Mouse (Mus musculus) lung, postnatal 0 days (tissue): ENCODE data around the gene Acsf3. TPM values are rescaled to one million over a fixed set of nuclear protein-coding genes. Genes with fewer than 3 reads are reported as not detected.

Experiments used
- ATAC-seq: fragments of 200-750 bp; cut with Nextera tagmentation; 2 replicates; pipeline ENCODE4 v1.8.0; 2017; ENCODE audit warnings: moderate library complexity
- DNase-seq: peaks from one replicate; pipeline ENCODE4 v3.0.0-alpha.2; 2016; ENCODE audit warnings: low spot score
- H3K27ac ChIP-seq: fragments of 300-500 bp; sonication (generic); 2 replicates; pipeline ENCODE4 v1.5.1; 2014; ENCODE audit warnings: antibody characterized with exemption, mild to moderate bottlenecking, low read length, mixed read lengths
- H3K27me3 ChIP-seq: fragments of 300-500 bp; sonication (generic); replicated peaks from 2 replicates; pipeline ENCODE4 v1.6.1; 2014; ENCODE audit warnings: low read length, mixed read lengths; ENCODE audit not compliant: insufficient read depth
- H3K36me3 ChIP-seq: fragments of 300-500 bp; sonication (generic); 2 replicates; pipeline ENCODE4 v1.6.1; 2014; ENCODE audit warnings: low read length, mixed read lengths; ENCODE audit not compliant: insufficient read depth
- H3K4me1 ChIP-seq: fragments of 300-500 bp; sonication (generic); 2 replicates; pipeline ENCODE4 v1.6.1; 2014; ENCODE audit warnings: antibody characterized with exemption, low read depth, low read length, mixed read lengths; ENCODE audit not compliant: insufficient read depth
- H3K4me2 ChIP-seq: fragments of 300-500 bp; sonication (generic); replicated peaks from 2 replicates; pipeline ENCODE4 v1.6.1; 2014; ENCODE audit warnings: low read depth, mild to moderate bottlenecking, low read length, moderate library complexity, mixed read lengths
- H3K4me3 ChIP-seq: fragments of 300-500 bp; sonication (generic); 2 replicates; pipeline ENCODE4 v1.5.1; 2014; ENCODE audit warnings: low read depth, low read length
- H3K9ac ChIP-seq: fragments of 300-500 bp; sonication (generic); replicated peaks from 2 replicates; pipeline ENCODE4 v1.6.1; 2014; ENCODE audit warnings: low read depth, mild to moderate bottlenecking
- H3K9me3 ChIP-seq: fragments of 300-500 bp; sonication (generic); 2 replicates; pipeline ENCODE4 v1.6.1; 2016; ENCODE audit warnings: low read length, mixed read lengths
- CTCF ChIP-seq: IDR thresholded peaks from 2 replicates; pipeline ENCODE4 v1.5.1; 2016; ENCODE audit warnings: antibody characterized with exemption, mild to moderate bottlenecking
- EP300 ChIP-seq: IDR thresholded peaks from 2 replicates; pipeline ENCODE4 v1.6.1; 2016; ENCODE audit warnings: antibody characterized with exemption, mild to moderate bottlenecking, control low read depth
- WGBS: fragments of 180-500 bp; shearing (Covaris S2); extraction: QIAGEN DNeasy Blood & Tissue Kit; methylation state at CpG from one replicate; pipeline ENCODE4 v1.1.7; 2014; 5-methylcytosine and 5-hydroxymethylcytosine counted together
- polyA plus RNA-seq: library from polyadenylated mRNA; unstranded; fragments of >200 nt; fragmentation: Nextera tagmentation; extraction: Ambion mirVana; gene quantifications from 2 replicates; pipeline ENCODE4 v1.2.1, GENCODE M21; 2015

The Acsf3 gene
- polyA plus RNA-seq, 1 experiment from 2014 or later, result 10.9 TPM

DNA sequence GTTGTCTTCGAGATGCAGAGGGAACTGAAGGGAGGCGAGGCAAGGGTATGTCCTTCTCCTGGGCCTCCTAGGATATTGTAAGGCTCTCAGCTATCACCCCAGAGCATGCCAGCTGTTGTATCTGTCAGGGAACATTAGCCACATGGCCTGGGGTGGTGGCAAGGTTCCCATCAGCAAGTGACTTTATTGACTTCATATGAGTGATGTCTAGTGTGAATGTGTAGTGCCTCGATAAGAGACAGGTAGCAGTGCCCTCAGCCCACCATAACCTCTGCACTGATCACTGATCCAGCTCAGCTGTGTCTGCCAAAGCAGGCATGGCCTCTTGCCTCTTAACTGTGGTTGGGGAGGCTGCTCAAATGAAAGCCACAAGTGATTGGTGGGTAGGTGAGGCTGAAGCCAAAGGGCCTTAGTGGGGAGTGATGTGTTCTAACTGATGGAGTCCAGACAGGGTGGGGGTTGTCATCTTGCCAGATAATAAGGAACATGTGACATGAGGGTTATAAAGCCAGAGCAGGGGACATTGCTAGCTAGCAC is 3.5 kb downstream of the Acsf3 start:
- peaks cover 7% of the 10 kb centered on the region; the same call in 1 of the 2 replicates for H3K4me1 ChIP-seq
- DNase-seq (no peak), ATAC-seq (no peak)
- 84% methylated on average over 3 of the region's 3 CpGs for WGBS
- H3K9me3 ChIP-seq, result no peaks in the 10 kb centered on the region
- no peak overlapping the region for H3K4me3 ChIP-seq
- H3K27ac ChIP-seq, result no peak overlapping the region
- no peak overlapping the region for H3K9ac ChIP-seq
- TF ChIP-seq EP300 (no peak), CTCF (no peak)
- H3K36me3 ChIP-seq, result 0 out of 2 replicates have a peak, but pooled peaks cover 7% of the 10 kb centered on the region
- H3K27me3 ChIP-seq, result no peaks in the 10 kb centered on the region
- no peak overlapping the region for H3K4me2 ChIP-seq

DNA sequence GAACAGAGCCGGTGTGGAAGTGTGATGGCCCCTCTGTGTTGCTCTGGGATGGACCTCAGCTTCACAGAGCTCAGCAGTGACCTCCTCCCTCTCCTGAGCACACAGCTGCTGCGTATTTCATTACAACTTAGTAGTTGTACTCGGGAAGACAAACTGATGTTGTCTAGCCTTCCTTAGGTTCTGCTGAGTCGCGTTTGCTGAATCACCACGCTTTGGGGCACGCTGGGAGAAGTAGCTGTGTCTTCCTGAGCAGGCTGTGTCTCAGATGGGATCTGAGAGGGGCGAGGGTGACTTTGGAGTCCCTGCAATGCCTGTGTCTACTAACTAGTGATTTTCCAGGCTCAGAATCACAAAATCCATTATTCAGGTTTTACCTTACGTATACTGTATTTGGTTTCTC is 4.0 kb downstream of the Acsf3 start:
- Histone ChIP-seq H3K4me1 (peaks cover 7% of the 10 kb centered on the region; the same call in 1 of the 2 replicates), H3K36me3 (0 out of 2 replicates have a peak, but pooled peaks cover 7% of the 10 kb centered on the region), H3K9ac (no peak overlapping the region), H3K27ac (no peak overlapping the region), H3K4me2 (no peak overlapping the region), H3K27me3 (no peaks in the 10 kb centered on the region), H3K9me3 (no peaks in the 10 kb centered on the region), H3K4me3 (no peak overlapping the region)
- TF ChIP-seq CTCF (no peak), EP300 (no peak)
- 70% methylated on average over 9 of the region's 9 CpGs for WGBS
- ATAC-seq (no peak), DNase-seq (no peak)

DNA sequence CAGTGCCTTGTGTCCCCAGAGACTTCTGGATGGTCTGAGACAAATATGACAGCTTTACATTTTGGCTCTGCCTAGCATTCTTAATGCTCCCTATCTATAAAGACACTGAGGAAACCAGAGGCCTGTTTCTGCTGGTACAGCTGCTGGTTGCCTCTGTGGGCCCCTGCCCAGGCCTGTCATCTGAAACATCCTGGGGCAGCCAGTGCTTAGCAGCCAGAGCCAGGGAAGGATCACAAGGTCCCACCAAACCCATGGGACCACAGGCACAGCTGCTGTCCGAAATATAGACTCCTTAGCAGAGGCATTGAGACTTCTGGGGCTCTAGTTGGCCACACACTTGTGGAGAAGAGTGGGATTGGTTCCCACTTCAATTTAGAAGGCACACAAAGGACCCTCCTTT is 9.5 kb downstream of the Acsf3 start:
- DNase-seq, result no peak
- no peak overlapping the region for H3K9ac ChIP-seq
- H3K9me3 ChIP-seq, result no peaks in the 10 kb centered on the region
- no peak overlapping the region for H3K4me3 ChIP-seq
- no peaks in the 10 kb centered on the region for H3K4me1 ChIP-seq
- no peak for TF ChIP-seq CTCF
- no peak for TF ChIP-seq EP300
- no peak overlapping the region for H3K27ac ChIP-seq
- WGBS, result 84% methylated on average over 1 of the region's 1 CpGs
- peaks cover 19% of the 10 kb centered on the region; the same call in 1 of the 2 replicates for H3K36me3 ChIP-seq
- no peaks in the 10 kb centered on the region for H3K27me3 ChIP-seq
- no peak for ATAC-seq
- no peak overlapping the region for H3K4me2 ChIP-seq

DNA sequence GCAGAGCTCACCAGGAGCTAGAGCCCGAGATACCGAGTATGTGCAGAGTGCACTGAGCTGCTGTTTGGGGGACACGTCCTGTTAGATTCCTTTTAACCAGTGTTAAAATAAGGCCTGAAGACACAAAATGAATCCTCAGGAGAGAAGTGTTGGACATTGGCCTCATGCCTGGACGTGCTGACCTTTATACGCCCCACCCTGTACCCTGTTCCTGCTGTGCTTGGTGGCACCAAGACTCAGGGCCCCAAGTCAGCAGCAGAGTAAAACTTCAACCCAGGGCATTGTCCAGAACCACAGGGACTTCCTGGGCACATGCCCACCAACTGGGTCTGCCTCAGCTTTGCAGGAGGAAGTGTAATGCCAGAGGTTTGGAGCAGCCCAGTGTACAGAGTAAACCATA is 14.5 kb downstream of the Acsf3 start:
- DNase-seq, result no peak
- 90% methylated on average over 5 of the region's 5 CpGs for WGBS
- no peak overlapping the region for H3K4me2 ChIP-seq
- H3K9ac ChIP-seq, result no peak overlapping the region
- no peaks in the 10 kb centered on the region for H3K9me3 ChIP-seq
- H3K4me1 ChIP-seq, result no peaks in the 10 kb centered on the region
- peaks cover 11% of the 10 kb centered on the region; the same call in 1 of the 2 replicates for H3K36me3 ChIP-seq
- no peak for TF ChIP-seq CTCF
- TF ChIP-seq EP300, result no peak
- no peak for ATAC-seq
- H3K27me3 ChIP-seq, result no peaks in the 10 kb centered on the region
- no peak overlapping the region for H3K27ac ChIP-seq
- H3K4me3 ChIP-seq, result no peak overlapping the region

DNA sequence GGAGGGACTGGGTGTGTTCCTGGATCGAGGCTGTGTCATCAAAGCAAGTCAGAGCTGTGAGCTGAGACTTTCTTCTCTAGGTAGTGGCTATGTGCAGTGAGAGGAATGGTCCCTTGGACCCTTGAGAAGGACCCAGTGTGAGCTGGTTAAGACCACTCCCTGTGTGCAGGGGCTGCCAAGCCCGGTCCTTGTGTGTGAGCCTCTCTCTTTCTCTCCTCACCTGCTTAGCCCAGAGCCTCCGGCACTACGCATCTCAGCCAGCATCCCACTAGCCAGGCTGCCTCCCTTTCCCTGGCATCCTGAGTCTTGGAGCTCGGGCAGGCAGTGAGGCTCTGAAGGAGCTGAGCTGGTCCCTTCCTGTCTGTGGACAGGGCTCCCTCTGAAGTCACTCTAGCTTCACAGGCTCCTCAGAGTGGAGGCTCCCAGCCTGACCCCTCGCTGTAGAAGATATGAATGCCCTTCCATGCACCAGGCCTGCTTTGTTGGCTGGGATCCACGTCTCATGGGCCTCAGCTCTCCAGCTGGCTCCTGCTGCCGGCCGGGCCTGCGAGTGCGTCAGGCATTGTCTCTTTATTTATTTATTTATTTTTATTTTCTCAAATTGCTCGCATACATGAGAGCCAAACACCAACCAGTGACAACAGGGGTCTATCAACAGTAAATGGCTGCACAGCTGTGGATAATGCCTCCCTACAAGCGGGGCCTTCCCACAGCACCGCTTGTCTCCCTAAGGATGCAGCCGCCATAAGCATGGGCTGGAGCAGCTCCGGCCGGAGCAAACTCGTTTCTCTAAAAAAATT is 18.3 kb downstream of the Acsf3 start:
- H3K27me3 ChIP-seq, result no peaks in the 10 kb centered on the region
- no peak overlapping the region for H3K4me3 ChIP-seq
- DNase-seq, result peak; percentile 81
- H3K4me2 ChIP-seq, result no peak overlapping the region
- no peak overlapping the region for H3K27ac ChIP-seq
- H3K4me1 ChIP-seq, result no peaks in the 10 kb centered on the region
- TF ChIP-seq EP300, result no peak
- peak; percentile 44 for TF ChIP-seq CTCF
- no peaks in the 10 kb centered on the region for H3K9me3 ChIP-seq
- H3K36me3 ChIP-seq, result no peaks in the 10 kb centered on the region
- peak; percentile 94 for ATAC-seq
- WGBS, result 59% methylated on average over 18 of the region's 18 CpGs
- H3K9ac ChIP-seq, result no peak overlapping the region

DNA sequence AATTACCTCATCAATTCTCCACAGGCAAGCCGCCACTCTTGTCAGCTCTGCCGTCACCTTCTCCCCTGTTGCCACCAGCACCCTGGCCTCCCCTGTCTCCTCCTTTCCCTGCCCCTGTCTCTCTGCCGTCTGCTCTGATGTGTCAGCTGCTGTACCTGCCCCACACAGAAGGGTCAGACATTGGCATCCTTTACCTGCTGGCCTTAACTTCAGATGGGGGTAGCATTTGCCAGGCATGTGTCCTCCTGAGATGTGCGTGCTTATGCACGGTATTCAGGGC is 18.8 kb downstream of the Acsf3 start:
- Histone ChIP-seq H3K9ac (no peak overlapping the region), H3K4me2 (no peak overlapping the region), H3K27me3 (no peaks in the 10 kb centered on the region), H3K4me1 (no peaks in the 10 kb centered on the region), H3K36me3 (no peaks in the 10 kb centered on the region), H3K4me3 (no peak overlapping the region), H3K27ac (no peak overlapping the region), H3K9me3 (no peaks in the 10 kb centered on the region)
- WGBS, result 69% methylated on average over 5 of the region's 5 CpGs
- TF ChIP-seq CTCF (no peak), EP300 (no peak)
- ATAC-seq (no peak), DNase-seq (no peak)
